Mouse (Mus musculus): Measurements from ENCODE around the gene Ispd. TPM values are rescaled to one million over a fixed set of nuclear protein-coding genes. Genes with fewer than 3 reads are reported as not detected.
"Not testable (repeated sequence)": the region's sequence is repeated elsewhere in the genome, so short reads cannot be mapped to it uniquely, and the experiment has no call there.

Ispd gene
- 12.6 and 12.7 TPM in 2 replicates for polyA plus RNA-seq (2015; fragmentation: Nextera tagmentation; extraction: Ambion mirVana)

GRCm38 (mm10) chr12:36381441-36382340 lies at the start of gene Ispd, which contains the start of gene D630036H23Rik:
TSS of gene Ispd (plus strand) at chr12:36381450.
TSS of gene D630036H23Rik (minus strand) at chr12:36382181.
- WGBS: under 1% methylated on average over 64 of the region's 64 CpGs
- Histone ChIP-seq H3K36me3 (no peaks in the 10 kb centered on the region), H3K4me1 (peaks cover 32% of the 10 kb centered on the region), H3K9ac (peak within 1 kb of the TSS; percentile 97), H3K4me3 (peak within 1 kb of the TSS; percentile 60), H3K9me3 (no peaks in the 10 kb centered on the region), H3K27ac (peak within 1 kb of the TSS; percentile 97), H3K4me2 (peak within 1 kb of the TSS; percentile 77), H3K27me3 (no peaks in the 10 kb centered on the region)
- peak; percentile 83 for ATAC-seq (ENCODE audit: insufficient number of reproducible peaks, insufficient read depth, low FRiP score, low TSS enrichment, low read depth)

- Histone ChIP-seq H3K9ac (no peak overlapping the region), H3K9me3 (no peaks in the 10 kb centered on the region), H3K4me3 (no peak overlapping the region), H3K27ac (no peak overlapping the region), H3K27me3 (no peaks in the 10 kb centered on the region), H3K4me2 (no peak overlapping the region), H3K36me3 (no peaks in the 10 kb centered on the region), H3K4me1 (0 out of 2 replicates have a peak, but pooled peaks cover 2% of the 10 kb centered on the region)
- 85% methylated on average over 1 of the region's 1 CpGs for WGBS
- ATAC-seq (ENCODE audit: insufficient number of reproducible peaks, insufficient read depth, low FRiP score, low TSS enrichment, low read depth): no peak
Measured at GRCm38 (mm10) chr12:36332676-36333075, 48.6 kb upstream of the Ispd start.

- Histone ChIP-seq H3K4me2 (no peak overlapping the region), H3K27me3 (no peaks in the 10 kb centered on the region), H3K36me3 (no peaks in the 10 kb centered on the region), H3K4me3 (no peak overlapping the region), H3K27ac (no peak overlapping the region), H3K9ac (no peak overlapping the region), H3K9me3 (no peaks in the 10 kb centered on the region), H3K4me1 (0 out of 2 replicates have a peak, but pooled peaks cover 2% of the 10 kb centered on the region)
- 75% methylated on average over 9 of the region's 9 CpGs for WGBS
- ATAC-seq (ENCODE audit: insufficient number of reproducible peaks, insufficient read depth, low FRiP score, low TSS enrichment, low read depth): no peak
Measured at GRCm38 (mm10) chr12:36333837-36334281, 47.4 kb upstream of the Ispd start.

- H3K9ac ChIP-seq: no peak overlapping the region
- H3K27me3 ChIP-seq: no peaks in the 10 kb centered on the region
- H3K4me1 ChIP-seq: no peaks in the 10 kb centered on the region
- no peak for ATAC-seq (ENCODE audit: insufficient number of reproducible peaks, insufficient read depth, low FRiP score, low TSS enrichment, low read depth)
- H3K9me3 ChIP-seq: no peaks in the 10 kb centered on the region
- 25% methylated on average over 4 of the region's 4 CpGs for WGBS
- H3K36me3 ChIP-seq: no peaks in the 10 kb centered on the region
- H3K4me3 ChIP-seq: no peak overlapping the region
- H3K27ac ChIP-seq: no peak overlapping the region
- H3K4me2 ChIP-seq: no peak overlapping the region
Measured at GRCm38 (mm10) chr12:36344131-36344530, 37.1 kb upstream of the Ispd start.

- no peak for ATAC-seq (ENCODE audit: insufficient number of reproducible peaks, insufficient read depth, low FRiP score, low TSS enrichment, low read depth)
Measured at GRCm38 (mm10) chr12:36360064-36360463, 21.2 kb upstream of the Ispd start.

GRCm38 (mm10) chr12:36360693-36361092 lies 20.6 kb upstream of the Ispd start:
- Histone ChIP-seq H3K9me3 (no peaks in the 10 kb centered on the region), H3K27me3 (no peaks in the 10 kb centered on the region), H3K4me3 (no peak overlapping the region), H3K36me3 (no peaks in the 10 kb centered on the region), H3K9ac (no peak overlapping the region), H3K4me1 (no peaks in the 10 kb centered on the region), H3K4me2 (no peak overlapping the region), H3K27ac (no peak overlapping the region)
- no peak for ATAC-seq (ENCODE audit: insufficient number of reproducible peaks, insufficient read depth, low FRiP score, low TSS enrichment, low read depth)
- WGBS: 92% methylated on average over 5 of the region's 5 CpGs

More at GRCm38 (mm10) chr12:36360064-36360463, 21.2 kb upstream of the Ispd start:
- Histone ChIP-seq H3K36me3 (no peaks in the 10 kb centered on the region), H3K9me3 (no peaks in the 10 kb centered on the region), H3K4me2 (no peak overlapping the region), H3K27me3 (no peaks in the 10 kb centered on the region), H3K27ac (no peak overlapping the region), H3K9ac (no peak overlapping the region), H3K4me3 (no peak overlapping the region), H3K4me1 (no peaks in the 10 kb centered on the region)
- WGBS: 69% methylated on average over 3 of the region's 3 CpGs

GRCm38 (mm10) chr12:36364013-36364412 lies 17.2 kb upstream of the Ispd start:
- Histone ChIP-seq H3K4me3 (no peak overlapping the region), H3K9ac (no peak overlapping the region), H3K4me2 (no peak overlapping the region), H3K27ac (no peak overlapping the region), H3K27me3 (no peaks in the 10 kb centered on the region), H3K9me3 (no peaks in the 10 kb centered on the region), H3K36me3 (no peaks in the 10 kb centered on the region), H3K4me1 (no peaks in the 10 kb centered on the region)
- 92% methylated on average over 4 of the region's 4 CpGs for WGBS
- no peak for ATAC-seq (ENCODE audit: insufficient number of reproducible peaks, insufficient read depth, low FRiP score, low TSS enrichment, low read depth)

GRCm38 (mm10) chr12:36373237-36373998 lies 7.8 kb upstream of the Ispd start:
- Histone ChIP-seq H3K4me3 (no peak overlapping the region), H3K27me3 (no peaks in the 10 kb centered on the region), H3K4me1 (no peaks in the 10 kb centered on the region), H3K9me3 (no peaks in the 10 kb centered on the region), H3K27ac (no peak overlapping the region), H3K36me3 (no peaks in the 10 kb centered on the region), H3K4me2 (no peak overlapping the region), H3K9ac (no peak overlapping the region)
- ATAC-seq (ENCODE audit: insufficient number of reproducible peaks, insufficient read depth, low FRiP score, low TSS enrichment, low read depth): no peak
- 42% methylated on average over 4 of the region's 4 CpGs for WGBS

- ATAC-seq (ENCODE audit: insufficient number of reproducible peaks, insufficient read depth, low FRiP score, low TSS enrichment, low read depth); H3K4me3 ChIP-seq; H3K27ac ChIP-seq; H3K9ac ChIP-seq; H3K4me2 ChIP-seq; H3K4me1 ChIP-seq; H3K9me3 ChIP-seq; H3K36me3 ChIP-seq; H3K27me3 ChIP-seq: not testable (repeated sequence)
- WGBS: 74% methylated on average over 3 of the region's 4 CpGs
Measured at GRCm38 (mm10) chr12:36376391-36376790, 4.9 kb upstream of the Ispd start.

GRCm38 (mm10) chr12:36380254-36380653 lies 996 bp upstream of the Ispd start:
- Histone ChIP-seq H3K4me3 (no peak overlapping the region), H3K4me2 (no peak overlapping the region), H3K36me3 (no peaks in the 10 kb centered on the region), H3K27me3 (no peaks in the 10 kb centered on the region), H3K9ac (no peak overlapping the region), H3K4me1 (peaks cover 25% of the 10 kb centered on the region), H3K9me3 (no peaks in the 10 kb centered on the region), H3K27ac (no peak overlapping the region)
- WGBS: 38% methylated on average over 3 of the region's 3 CpGs
- no peak for ATAC-seq (ENCODE audit: insufficient number of reproducible peaks, insufficient read depth, low FRiP score, low TSS enrichment, low read depth)

- Histone ChIP-seq H3K4me1 (peaks cover 28% of the 10 kb centered on the region), H3K9me3 (no peaks in the 10 kb centered on the region), H3K4me3 (no peak overlapping the region), H3K27me3 (no peaks in the 10 kb centered on the region), H3K9ac (no peak overlapping the region), H3K27ac (no peak overlapping the region), H3K36me3 (no peaks in the 10 kb centered on the region), H3K4me2 (peak overlapping the region; percentile 77)
- WGBS: 74% methylated on average over 5 of the region's 5 CpGs
- no peak for ATAC-seq (ENCODE audit: insufficient number of reproducible peaks, insufficient read depth, low FRiP score, low TSS enrichment, low read depth)
Measured at GRCm38 (mm10) chr12:36380806-36381205, 444 bp upstream of the Ispd start.

Data from embryonic facial prominence, embryonic 13.5 days (tissue).